Mouse (Mus musculus) lung, postnatal 0 days (tissue): ENCODE measurements around the gene Mars.

Experiments
- CTCF ChIP-seq: IDR thresholded peaks from 2 replicates; pipeline ENCODE4 v1.5.1; 2016; ENCODE audit warnings: antibody characterized with exemption, mild to moderate bottlenecking
- EP300 ChIP-seq: IDR thresholded peaks from 2 replicates; pipeline ENCODE4 v1.6.1; 2016; ENCODE audit warnings: antibody characterized with exemption, mild to moderate bottlenecking, control low read depth

DNA sequence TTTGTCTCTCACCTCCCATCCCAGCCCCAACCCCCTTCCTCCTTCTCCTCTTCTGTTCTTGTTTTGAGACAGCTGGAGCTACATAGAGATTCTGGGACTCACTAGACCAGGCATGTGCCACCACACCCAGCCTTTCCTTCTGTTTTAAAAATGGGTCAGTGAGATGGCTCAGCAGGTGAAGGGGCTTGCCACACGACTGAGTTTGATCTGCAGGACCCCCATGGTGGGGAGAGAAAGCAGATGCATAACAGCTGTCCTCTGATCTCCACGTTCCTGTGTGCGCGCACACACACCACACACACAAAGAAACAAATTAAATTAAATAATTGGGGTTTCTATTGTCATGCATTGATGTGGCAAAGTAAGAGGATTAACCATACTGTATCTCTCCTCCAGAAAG is 46.6 kb downstream of the Mars start:
- TF ChIP-seq CTCF (no peak), EP300 (no peak)
